Mouse (Mus musculus) urinary bladder, postnatal 14 days (tissue): ENCODE data around the gene Samd7.

Experiments
- DNase-seq: peaks from one replicate; pipeline ENCODE4 v3.0.0; 2021; ENCODE audit warnings: low spot score

Samd7 gene

DNA sequence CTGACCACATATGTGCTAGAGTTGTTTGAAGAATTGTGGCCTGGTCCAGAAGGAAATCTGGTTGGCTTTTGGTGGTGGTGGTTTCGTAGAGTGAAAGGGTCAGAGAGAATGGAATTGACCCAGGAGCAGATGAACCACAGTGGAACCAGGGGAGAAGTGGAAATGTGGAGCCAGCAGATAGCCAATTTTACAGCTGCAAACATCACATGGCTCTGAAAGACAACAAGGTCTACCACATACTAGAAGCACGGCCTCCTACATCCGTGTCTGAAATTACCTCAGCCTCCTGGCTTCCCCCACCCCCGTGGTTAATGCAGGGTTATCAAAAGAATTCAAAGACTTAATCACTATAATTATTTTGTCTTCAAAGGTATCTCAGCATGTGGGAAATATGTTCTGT is 18.8 kb downstream of the Samd7 start:
- no peak for DNase-seq

DNA sequence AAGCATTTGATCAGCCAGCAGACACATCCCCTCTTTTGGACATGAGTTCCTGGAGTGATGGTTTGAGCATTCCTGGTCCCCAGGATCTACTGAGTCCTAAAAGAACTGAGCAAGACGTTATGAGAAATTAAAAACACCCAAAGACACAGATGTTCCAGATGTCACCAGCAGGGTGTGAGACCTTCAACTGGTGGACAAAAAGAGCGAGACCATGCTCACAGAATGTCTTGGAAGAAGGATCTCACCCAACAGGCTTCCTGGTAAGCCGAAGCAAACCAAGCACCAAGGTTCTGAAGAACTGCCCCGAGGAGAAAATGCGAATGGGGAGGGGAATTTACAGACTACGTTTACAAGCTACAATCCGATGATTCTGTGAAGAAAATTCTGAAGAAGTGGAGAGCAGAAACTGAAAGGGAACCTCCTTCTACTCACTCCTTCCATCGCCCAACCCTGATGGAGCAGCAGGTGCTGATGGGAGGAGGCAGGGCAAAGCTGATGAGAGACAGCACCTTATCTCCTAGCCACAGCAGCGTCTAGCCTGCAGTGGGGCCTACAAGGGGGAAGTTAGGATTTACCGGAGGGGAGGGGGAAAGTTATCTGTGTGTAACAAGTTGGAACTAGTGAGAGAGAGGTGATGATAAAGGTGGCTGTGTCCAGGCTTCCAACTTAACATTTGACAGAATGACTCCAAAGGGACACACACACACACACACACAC is 19.4 kb downstream of the Samd7 start:
- no peak for DNase-seq

DNA sequence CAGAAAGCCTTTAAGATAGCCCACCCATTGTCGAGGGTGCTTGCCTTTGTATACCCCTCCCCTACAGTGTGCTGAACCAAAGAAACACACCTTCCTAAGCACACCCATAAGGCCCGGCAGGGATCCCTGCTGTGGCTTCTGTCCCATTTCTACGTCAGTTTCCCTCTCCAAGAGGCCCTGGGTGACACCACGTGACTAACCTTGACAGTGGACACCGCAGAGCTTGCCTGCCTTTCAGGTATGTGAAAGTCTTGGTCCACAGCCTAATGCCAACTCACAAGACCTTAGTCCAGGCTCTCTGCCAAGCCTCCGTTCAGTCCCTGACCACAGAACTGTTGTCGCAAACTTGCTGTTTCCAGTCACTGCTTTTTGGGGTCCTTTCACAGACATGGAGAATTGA is 20.1 kb downstream of the Samd7 start:
- peak; percentile 7 for DNase-seq

DNA sequence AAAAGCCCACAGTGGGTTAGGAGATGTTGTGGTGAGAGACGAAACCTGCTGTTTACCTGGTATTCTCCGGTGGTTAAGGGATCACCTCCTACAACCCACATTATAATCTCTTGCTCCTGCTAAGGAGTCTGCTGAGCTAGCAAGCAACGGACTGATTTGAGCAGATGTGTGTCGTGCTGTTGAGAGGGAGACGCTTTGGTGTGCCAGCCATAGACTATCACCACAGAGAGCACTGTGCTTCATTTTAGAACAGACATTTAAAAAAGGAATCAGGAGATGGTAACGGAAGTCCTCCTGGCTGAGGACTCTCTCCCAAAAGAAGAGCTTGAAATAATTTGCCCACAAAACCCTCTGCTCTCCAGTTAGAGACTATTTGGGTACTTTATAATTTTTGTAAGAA is 21.2 kb downstream of the Samd7 start:
- no peak for DNase-seq

DNA sequence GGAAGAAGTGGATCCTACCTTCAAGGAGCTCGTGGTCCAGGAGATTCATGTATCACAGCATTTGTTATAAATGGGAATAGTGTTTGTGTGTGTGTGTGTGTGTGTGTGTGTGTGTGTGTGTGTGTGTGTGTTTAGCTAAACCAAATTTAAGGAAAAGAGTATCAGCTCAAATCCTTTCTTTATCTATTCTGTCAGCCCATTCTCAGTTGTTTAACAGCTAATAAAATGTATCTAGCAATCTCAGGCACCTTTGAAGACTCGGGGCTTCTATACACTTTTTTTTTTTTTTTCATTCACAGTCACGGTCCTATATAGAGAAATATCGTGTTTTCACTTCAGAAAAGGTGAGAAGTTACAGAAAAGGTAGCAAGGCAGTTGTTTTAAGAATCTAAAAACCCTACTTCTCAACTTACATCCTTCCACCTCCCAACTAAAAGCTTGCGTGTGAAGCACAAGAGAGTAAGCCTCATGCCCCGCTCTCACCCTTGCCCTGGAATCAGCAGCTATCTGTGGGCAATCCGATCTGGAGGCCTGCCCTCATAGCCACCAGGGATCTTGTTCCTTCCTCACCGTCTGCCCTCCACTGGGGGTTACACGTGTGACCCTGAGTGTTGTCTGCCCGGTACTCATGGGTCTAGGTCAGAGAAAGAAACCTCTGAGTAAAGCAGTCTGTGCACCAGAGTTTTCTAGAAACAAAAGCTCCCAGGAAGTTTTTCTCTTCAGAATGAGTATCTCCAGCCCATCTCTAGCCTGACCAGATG is 23.8 kb downstream of the Samd7 start:
- DNase-seq, result no peak

DNA sequence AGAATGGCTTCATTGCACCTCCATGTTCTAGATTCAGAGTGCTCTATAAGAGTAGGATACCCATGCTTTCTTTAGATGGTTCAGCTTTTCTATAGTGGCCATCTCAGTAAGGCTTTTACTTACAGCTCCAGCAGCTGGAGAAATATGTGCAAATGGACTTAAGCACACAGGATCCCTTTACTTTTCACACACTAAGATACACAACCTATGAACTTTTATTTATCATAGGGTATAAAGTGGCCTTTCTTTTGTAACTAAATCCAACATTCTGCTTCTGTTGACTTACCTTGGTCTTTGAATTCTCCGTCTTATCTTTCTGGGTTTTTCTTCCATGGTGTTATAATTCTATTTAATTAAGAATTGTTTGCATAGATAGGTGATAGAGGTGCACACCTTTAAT is 25.5 kb downstream of the Samd7 start:
- DNase-seq, result no peak

DNA sequence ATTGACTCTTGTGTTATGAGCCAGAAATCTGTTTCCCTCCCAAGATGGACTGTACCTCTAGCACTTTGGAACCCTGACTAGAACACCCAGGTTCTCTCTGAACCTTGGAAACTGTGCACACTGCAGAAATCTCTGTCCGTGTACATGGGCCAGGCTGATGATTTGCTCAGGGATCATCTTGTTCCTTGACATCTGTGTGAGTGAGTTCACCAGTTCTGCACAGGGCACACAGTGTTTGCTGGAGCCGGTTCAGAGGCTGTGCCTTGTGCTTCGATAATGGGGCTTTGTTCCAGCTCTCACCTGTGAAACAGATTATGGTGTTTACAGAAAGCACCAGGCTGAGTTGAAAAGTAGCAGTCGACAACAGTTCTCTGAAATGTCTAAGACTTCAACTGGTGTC is 26.5 kb downstream of the Samd7 start:
- peak; percentile 4 for DNase-seq

DNA sequence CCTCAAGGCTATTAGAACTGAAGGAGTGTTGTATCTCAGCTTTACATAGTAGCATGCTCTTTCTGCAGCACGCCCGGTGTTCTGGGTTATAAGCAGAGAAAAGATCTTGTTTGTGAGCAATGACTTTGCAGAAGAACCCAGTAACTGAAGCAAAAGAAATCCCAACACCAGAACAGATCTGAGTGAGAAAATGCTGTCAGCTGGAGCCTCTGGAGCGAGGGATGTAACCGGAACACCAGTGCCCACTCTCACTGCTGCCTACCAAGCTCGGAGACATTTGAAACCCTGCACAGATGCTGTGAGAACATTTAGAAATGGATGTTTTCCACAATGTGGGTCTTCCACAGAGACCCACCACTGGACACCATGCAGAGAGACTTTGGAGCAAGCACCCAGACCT is 28.6 kb downstream of the Samd7 start:
- DNase-seq, result no peak

DNA sequence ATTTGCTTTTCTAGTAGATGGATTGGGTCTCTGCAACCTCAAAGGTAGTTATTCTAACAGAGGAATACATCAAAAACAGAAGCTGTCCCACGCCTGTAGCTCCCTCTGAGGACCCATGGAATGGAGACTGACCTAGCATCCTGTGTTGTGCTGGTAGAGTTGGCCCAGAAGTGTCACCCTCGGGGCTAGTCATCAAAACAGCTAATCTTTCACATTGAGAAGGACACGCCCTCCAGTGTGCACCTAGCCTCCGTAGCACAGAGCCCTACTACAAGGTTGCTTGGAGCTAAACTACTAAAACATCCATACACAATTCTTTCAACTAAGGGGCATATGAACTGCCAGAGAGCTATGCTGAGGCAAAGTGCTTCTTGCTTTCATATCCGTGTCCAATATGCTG is 31.9 kb downstream of the Samd7 start:
- no peak for DNase-seq

DNA sequence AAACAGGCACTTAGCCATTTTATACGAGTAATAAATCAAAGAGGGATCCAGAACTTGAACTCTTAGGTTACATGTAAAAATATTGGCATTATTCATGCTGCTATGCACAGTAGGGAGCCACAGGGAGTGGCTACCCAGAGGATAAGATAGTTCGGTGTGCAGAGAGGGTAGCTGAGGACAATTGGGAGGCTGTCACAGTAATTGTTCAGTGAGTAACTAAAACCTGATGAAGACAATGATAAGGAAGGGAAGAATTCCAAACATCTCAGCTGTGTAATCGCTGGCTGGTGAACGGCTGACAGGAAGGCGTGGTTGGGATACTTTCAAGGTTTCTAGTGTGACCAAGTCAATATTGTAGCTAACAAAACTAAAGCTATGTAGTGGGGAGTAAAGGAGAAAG is 42.4 kb downstream of the Samd7 start:
- DNase-seq, result no peak

DNA sequence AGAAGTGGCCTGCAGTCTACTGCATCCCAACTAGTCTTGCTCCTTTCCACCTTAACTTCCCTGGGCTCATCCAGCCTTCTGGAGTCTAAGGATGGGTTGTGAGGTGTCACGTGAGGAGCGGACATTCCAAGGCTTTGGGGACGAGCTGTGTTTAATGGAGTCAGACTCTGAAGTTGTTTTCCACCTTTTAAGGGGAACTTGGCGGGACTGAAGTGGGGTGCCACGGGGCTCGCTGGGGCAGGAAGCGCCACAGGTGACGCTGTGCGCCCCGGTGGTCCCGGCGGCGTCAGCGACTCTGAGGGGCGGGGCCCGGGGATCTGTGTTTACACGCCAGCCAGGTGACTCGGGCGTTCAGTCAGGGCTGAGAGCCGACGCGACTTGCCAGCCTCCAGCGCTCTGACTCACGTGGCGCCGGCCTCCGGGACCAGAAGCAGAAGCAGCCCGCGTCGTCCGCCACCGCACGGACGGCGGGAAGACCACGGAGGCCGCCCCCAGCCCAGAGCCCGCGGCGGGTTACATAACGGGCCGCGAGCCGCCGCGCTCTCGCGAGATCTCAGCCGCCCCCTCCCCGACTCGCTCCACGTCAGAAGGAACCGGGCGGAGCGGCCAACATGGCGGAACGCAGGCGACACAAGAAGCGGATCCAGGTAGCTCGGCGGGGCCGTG is 46.8 kb downstream of the Samd7 start, which contains the start of gene Sec62:
Gene Sec62 (plus strand): TSS at position 139 of the 666 bp plus-strand sequence.
- peak; percentile 93 for DNase-seq

DNA sequence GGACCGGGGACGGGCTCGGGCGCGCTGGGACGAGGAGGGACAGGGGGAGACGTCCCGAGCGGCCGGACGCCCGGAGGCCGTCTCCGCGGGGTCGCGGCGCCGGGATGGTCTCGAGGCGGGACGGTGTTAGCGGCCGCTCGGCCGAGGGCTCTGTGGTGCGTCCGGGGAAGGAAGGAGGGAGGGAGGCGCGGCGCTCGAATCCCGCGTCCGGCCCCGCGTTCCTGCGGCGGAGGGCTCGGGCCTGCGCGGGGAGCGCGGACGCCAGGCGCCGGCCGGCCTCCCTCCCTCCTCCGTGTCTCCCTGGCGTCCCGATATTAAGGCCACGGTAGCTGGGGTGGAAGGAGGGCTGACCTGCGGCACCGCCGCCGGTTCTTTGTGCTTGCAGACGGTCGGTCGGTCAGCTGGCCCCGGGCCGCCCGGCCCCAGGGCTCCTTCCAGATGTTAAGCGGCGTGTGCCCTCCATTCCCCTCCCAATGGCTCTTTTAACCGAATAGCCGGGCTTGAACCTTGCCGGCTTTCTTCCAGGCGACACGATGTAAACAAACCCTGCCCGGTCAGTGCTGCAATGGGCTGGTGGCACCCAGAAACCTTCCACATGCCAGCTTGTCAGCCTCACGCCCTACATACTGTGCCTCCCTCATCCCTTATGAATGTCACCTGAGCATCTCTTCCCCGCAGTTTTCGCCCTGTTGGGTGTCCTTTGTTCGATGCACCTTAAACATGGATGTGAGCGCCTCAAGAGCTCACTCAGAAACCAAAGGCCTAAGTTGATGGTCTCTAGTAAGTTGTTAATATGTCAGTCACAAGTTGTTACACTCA is 47.5 kb downstream of the Samd7 start:
- DNase-seq, result peak; percentile 35

DNA sequence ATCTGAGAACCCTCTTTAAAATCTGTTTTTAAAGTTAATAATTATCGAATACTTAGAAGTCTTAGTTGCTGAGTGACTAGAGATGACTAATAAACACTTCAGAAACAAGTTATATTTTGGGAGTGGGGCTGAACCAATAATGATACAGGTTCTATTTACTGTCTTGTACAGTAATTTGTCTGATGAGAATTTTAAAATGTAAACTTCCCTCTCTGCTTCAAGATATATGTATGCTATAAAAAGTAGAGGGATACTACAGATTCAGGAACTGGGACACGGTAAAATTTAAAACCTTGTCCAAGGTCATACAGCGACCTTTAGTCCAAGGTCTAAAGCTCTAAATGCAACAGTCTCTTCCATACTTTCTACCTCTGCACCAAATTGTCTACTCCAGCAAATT is 56.1 kb downstream of the Samd7 start:
- no peak for DNase-seq

DNA sequence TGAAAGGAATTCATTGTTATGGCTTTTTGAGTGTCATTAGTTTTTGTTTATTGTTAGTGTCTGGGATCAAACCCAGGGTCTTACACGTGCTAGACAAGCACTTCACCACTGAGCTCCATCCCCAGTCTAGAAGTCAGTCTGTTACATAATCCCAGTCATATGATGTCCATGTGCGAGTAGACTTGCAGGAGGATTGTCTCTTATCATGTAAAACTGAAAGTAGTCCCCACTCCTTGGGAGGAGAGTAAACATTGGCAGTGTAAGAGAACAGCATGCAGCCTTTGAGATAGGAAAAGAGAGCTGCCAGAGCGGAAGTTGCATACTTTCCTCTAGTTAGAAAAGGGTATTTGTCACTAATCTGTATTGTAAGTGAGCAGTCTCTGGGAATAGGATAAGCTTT is 66.8 kb downstream of the Samd7 start:
- DNase-seq, result no peak
